Mouse (Mus musculus): Measurements from ENCODE around the gene Tlr2. TPM values are rescaled to one million over a fixed set of nuclear protein-coding genes. Genes with fewer than 3 reads are reported as not detected.

Gene Tlr2
- total RNA-seq, 2 experiments from 2014 or later: 0.64 to 0.68 TPM

DNA sequence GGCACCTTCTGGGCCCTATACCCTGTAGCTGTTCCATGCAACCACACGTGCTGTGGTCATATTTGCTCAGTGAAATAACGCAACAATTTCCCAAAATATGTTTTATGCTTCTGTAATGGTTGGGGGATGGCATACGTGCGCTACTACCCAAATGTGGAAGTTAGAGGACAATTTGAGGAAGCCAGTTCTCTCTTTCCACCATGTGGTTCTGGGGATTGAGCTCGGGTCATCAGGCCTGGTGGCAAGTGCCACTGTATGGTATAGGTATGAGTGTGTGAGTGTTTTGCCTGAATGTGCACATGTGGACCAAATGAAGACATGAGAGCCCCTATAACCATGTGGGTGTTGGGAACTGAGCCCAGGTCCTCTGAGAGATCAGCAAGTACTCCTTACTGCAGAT lies 2.1 kb downstream of the Tlr2 start:
- intact Hi-C loops (cut with DNase I): no loop called here
- DNase-seq (ENCODE audit: low spot score in 2 of 2): no peak

DNA sequence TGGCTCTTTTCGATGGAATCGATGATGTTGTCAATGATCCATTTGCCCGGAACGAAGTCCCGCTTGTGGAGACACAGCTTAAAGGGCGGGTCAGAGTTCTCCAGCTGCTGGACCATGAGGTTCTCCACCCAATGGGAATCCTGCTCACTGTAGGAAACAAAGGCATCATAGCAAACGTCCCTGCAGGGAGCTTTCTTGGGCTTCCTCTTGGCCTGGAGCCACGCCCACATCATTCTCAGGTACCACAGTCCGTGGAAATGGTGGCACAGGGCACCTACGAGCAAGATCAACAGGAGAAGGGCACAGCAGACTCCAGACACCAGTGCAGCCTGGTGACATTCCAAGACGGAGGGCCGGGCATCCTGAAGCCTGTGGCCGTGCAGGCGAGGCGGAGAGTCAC lies 4.9 kb downstream of the Tlr2 start:
- intact Hi-C loops (cut with DNase I): no loop called here
- DNase-seq (ENCODE audit: low spot score in 2 of 2): no peak

DNA sequence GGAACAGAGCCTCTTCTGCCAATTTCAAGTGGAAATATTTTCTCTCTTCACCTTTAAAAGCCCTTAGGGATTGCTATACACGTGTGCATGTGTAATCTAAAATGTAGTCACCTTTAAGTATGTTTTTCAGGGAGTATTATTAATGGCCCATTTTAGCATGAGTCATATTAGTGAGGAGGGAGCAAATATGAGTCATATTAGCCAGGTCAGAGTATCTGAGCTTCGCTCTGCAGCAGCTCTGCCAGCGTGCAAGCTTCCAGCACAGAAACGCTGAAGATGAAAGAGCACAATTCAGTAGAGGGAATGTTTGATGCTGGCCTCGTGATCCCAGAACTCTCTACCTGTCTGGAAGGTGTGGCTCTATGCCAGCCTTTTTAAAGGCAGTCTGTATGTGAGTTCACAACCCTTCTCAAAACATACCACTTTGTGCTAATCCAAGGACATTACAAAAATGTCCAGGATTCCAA lies 13.4 kb downstream of the Tlr2 start:
- no peak for DNase-seq (ENCODE audit: low spot score in 2 of 2)
- intact Hi-C loops (cut with DNase I): no loop called here

DNA sequence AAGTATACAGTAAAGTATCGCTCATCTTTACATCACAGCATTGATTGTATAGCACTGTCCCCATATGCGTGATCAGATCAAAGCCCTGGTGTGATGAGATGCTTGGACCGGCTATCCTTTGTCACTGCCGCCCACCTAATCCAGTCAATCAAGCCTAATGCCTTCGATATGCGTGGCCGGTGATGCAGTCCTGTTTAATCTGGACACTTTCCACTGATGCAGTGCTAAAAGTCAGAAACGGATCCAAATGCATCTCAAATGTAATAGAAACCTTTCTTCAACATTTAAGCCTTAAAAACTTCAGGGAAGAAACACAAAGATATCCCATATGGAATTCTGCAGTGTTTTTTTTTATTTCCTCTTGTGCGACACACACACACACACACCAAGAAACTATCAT lies 13.9 kb downstream of the Tlr2 start:
- DNase-seq (ENCODE audit: low spot score in 2 of 2): no peak
- intact Hi-C loops (cut with DNase I): no loop called here

DNA sequence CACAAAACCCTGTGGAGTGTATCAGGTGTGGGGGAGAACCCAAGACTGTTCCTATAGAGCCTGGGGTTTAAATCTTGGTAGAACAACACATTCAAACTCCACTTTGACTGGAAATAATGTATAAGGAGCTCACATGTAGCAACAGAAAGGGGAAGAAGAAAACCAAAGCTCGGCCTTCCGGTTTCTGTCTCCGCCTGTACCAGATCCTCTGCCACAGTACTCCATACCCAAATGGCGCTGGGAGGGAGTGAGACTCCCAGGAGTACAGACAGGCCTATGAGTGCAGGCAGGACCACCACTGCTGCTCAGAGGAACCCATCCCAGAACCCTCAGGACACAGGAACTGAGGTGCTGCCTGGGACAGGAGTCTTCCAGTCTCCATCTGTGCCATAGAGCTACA lies 17.8 kb downstream of the Tlr2 start:
- DNase-seq (ENCODE audit: low spot score in 2 of 2): no peak
- intact Hi-C loops (cut with DNase I): no loop called here

DNA sequence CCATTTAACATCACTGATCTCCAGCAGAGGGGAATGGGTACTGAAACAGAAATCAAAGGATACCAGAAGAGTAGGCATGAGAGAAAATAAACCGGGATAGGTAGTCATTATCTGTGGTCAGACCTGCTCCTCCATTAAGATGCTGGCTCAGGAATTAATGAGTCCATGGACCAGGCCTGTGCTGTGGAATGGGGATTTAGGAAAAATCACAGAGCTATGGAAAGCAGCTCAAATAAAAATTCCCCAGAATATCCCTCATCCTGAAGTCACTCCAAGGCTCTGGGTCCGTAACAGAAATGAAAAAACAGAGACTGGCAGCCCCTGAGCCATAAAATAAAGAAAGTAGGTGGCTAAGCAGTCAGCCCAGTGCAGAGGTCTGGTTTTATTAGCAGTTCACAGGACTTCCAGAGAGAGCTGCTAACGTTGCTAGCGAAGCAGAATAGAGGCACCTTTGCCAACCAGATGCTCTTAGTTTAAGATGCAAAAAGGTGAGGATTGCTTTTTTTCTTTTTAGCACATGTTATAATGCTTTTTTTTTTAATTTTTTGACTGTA lies 25.1 kb downstream of the Tlr2 start:
- no peak for DNase-seq (ENCODE audit: low spot score in 2 of 2)
- intact Hi-C loops (cut with DNase I): no loop called here

DNA sequence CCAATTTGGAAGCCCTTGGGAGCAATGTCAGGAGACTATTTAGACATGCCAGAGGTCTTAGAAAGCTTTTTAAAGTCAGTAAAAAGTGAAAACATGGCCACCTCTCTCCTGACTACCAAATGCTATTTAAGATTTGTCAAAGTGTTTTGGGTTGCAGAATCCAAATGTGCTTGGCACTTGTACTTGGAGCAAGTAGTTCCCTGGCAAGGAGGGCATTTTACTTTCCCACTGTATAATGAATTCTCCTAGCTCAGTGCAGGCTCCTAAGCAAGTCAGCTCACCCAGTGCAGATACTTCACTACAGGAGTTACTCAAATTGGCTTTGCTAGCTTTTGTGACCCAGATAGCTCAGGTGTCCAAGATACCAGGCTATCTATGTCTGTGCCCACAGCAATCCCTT lies 28.7 kb downstream of the Tlr2 start:
- intact Hi-C loops (cut with DNase I): no loop called here
- no peak for DNase-seq (ENCODE audit: low spot score in 2 of 2)

DNA sequence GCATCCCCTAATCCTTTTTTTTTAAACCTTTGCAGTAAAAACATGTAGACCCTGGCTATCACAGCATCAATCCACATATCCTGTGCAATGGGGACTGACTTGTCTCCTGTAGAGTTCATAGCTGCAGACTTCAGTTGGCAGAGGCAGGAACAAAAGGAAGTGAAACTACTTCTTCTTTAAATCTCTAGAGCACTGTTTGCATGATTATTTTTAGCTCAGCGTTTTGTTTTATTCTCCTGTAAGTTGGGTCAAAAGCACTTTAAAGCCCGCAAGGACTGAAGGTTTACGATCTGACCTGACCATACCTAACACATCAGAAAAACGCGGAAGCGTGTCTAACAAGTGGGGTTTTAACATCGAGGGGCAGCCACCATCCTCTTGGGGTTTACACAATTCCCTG lies 29.6 kb downstream of the Tlr2 start:
- no peak for DNase-seq (ENCODE audit: low spot score in 2 of 2)
- intact Hi-C loops (cut with DNase I): no loop called here

DNA sequence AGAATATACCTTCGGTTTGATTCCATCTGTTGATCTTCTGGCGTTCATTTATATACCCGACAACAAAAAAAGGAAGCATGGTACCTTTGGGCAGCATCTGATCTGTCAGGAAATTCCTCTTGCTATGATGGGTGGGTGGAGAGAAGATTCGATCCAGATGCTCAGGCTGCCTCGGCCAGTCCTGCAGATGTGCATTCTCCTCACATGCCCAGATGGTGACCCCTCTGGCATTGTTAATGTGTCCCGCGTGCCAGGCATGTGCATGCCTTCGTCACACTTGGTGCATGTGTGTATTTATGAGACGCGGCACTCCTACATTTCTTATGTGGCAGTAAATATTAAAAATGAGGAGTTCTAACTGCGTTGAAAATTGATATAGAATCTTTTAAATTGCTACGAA lies 33.1 kb downstream of the Tlr2 start:
- intact Hi-C loops (cut with DNase I): no loop called here
- DNase-seq (ENCODE audit: low spot score in 2 of 2): no peak

DNA sequence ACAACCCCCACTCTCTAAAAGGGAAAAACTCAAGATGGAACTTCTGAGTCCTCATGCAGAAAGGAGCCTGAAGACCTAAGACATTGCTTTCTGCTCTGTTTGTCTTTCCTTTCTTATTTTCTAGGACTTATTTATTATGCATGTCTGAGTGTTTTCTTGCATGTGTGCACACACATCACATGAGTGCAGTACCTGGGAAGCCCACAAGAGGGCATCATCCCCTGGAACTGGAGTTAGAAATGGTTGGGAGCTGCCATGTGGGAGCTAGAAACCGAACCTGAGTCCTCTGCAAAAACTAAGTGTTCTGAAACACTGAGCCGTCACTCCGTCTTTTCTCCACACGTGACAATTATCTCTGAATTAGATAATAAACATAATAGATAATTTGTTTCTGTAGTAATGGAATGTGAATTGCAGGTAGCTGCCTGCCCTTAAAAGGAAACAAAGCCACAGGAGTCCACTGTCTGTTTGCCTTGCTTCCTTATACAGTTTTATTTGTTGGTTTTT lies 39.9 kb downstream of the Tlr2 start:
- no peak for DNase-seq (ENCODE audit: low spot score in 2 of 2)
- intact Hi-C loops (cut with DNase I): no loop called here

DNA sequence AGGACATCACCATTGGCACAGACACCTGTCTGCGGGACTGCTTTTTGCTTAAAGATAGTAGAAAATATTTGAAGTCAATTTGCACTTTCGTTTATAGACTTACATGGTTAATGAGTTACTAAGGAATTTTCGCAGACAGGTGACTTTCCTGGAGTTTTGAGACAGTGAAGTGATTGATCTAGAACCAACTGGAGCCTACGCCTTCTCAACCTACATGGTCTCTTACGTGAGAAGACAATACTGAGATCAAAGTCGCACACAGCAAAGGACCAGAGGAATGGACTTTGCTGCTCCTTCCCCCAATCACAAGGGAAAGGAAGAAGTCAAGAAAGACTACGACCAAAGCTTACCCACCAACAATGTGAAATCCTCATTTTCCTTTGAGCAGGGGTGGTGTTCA lies 42.1 kb downstream of the Tlr2 start:
- DNase-seq (ENCODE audit: low spot score in 2 of 2): no peak
- intact Hi-C loops (cut with DNase I): no loop called here

DNA sequence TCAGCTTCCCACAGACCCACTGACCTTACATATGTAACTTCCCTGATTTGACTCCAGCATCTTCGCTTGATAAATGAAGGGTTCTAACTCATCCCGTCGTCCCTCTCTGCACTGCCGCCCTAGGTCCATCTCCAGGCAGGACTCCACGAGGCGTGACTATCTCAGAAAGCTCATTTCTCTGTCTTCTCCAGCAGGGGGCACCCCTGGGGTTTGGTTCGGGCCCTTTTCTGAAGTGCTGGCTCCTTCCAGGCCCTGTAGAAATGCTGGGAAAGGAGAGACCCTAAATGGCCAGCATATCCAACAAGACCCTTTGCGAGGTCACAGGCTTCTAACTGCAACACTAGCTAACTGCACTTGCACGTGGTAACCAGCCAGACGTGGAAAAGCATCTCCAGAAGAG lies 43.7 kb downstream of the Tlr2 start:
- DNase-seq (ENCODE audit: low spot score in 2 of 2): peak; percentile 51 to 57
- intact Hi-C loops (cut with DNase I): loop anchor here (1.0 kb wide), 1 partner anchor 101 kb away; no protein-coding TSS in a partner anchor

DNA sequence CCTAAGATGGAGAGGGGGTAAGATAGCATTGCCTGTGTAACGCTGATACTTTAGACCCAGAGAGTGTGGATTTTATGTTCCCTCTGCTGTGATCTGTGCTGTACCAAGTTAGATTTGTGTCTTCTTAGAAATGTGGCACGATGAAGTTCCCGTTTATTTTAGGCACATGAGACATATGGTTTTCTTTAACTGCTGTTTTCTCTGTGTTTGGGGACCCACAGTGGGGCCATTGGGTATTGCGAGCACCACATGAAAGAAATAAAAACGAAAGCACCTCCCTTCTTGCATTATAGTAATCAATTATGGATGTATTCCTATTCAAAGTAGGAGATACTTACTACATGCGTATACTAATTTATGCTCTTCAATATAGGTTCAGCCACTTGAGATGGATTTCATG lies 44.5 kb downstream of the Tlr2 start:
- no peak for DNase-seq (ENCODE audit: low spot score in 2 of 2)
- intact Hi-C loops (cut with DNase I): no loop called here

DNA sequence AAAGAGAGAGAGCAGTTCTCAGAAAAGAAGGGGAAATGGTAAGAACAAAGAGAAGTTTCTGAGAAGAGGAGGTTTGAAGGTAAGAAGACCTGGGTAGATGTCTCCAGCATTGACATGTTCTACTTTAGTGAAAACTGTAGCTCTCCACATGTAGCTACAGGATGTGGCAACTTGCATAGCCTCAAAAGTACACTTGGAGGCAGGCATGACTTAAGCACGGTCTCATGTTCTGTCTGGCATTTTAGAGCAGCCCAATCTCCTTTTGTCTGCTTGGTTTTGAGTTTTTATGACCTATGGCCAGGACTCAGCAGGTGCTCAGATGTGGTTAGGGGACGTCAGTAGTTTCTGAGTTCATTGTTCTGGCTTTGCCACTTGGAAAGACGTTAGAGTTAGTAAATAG lies 50.1 kb downstream of the Tlr2 start:
- intact Hi-C loops (cut with DNase I): no loop called here
- DNase-seq (ENCODE audit: low spot score in 2 of 2): no peak

DNA sequence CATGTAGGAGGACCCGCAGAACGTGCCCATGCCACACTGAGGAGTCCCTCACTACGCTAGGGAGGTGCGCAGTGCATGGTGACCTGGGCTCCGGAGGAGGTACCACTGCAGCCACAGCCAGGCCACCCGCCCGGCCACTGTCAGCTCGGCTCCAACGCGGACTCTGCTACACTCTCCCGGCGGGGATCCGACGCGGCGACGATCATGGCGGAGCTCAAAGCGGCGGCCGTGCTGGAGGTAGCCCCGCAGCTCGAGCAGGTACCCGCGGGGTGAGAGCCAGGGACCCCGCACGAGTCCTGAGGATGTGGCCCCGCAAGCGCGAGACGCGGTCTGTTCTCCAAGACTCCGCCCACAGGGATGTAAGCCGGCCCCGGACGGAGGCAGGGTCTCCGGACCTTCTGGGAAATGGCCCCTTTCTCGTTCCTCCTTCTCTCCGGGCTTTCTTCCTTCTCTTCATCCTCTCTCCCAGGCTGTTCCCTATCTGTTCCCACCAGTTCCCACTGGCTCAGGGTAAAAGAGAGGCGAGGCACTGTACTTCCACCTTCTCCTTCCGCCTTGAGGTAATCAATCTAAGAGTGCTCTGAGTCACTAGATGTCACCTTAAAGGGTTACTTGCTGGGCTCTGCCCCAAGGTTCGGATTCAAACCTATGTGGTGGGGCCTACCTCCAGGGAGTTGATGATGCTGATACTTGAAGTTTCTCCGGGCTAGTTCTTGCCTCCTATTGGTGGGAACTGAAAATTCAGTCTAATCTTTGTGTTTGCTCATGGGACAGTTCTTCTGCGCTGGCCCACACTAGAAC lies 51.7 kb downstream of the Tlr2 start:
- DNase-seq (ENCODE audit: low spot score in 2 of 2): no peak
- intact Hi-C loops (cut with DNase I): no loop called here

DNA sequence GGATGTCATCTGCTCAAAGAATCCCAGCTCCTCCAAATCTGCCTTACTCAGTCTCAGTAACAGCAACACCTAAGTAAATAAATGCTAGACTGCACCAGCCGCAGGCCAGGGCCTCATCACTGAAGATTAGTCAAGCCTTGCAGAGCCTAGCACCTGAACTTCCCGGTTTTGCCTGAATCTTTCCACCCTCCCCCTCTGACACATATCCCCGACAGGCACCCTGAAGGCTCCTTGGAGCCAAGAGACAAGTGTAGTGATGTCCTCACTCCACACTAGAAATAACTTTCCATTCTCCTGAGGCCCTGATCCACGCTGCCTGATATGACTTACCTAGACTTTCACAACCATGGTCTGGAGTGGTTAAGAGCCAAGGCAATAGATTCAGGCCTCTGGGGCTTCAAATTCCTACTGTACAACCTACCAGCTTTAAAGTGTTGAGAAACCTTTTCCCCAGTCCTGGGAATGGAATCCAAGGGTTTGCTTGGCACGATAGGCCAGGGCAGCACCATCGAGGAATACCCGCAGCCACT lies 53.7 kb downstream of the Tlr2 start:
- no peak for DNase-seq (ENCODE audit: low spot score in 2 of 2)
- intact Hi-C loops (cut with DNase I): no loop called here

DNA sequence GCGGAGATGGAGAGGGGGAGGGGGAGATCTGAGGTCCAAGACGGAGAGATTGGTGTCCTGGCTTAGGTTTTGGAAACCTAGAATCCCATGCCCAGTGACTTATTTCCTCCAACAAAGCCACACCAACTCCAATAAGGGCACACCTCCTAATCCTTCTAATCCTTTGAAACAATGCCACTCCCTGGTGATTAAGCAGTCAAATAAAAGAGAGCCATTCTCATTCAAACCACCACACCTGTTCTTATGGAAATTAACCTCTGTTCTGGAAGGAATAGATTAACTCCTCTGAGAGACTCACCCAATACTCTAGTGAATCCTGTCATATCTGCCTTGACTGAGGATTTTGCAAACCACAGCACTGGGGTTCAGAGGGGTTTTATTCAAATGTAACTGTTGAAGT lies 54.5 kb downstream of the Tlr2 start:
- no peak for DNase-seq (ENCODE audit: low spot score in 2 of 2)
- intact Hi-C loops (cut with DNase I): no loop called here
